Mouse (Mus musculus) adrenal gland, postnatal 36 days (tissue): ENCODE measurements around the gene Cpa2. TPM values are rescaled to one million over a fixed set of nuclear protein-coding genes. Genes with fewer than 3 reads are reported as not detected.

ENCODE experiments used
- DNase-seq, 2 experiments: peaks; one replicate each; pipeline ENCODE4 v3.0.0; 2021; ENCODE audit warnings: mixed read lengths in 1 of 2
- long read RNA-seq, 2 experiments: library from polyadenylated mRNA; stranded (forward); transcript quantifications; one replicate each; pipeline ENCODE4 v2.0.0; 2021; ENCODE audit warnings: borderline sequencing depth in 2 of 2
- total RNA-seq, 2 experiments: library from RNA; stranded (reverse); gene quantifications; 2 replicates each; pipeline ENCODE4 v1.2.3; 2021

The Cpa2 gene
- under 1 TPM; 0.56 to 0.66 TPM for total RNA-seq
- long read RNA-seq, experiment 1, partial matches to known transcripts = 1 of 3 reads
- long read RNA-seq, experiment 1, other reads (novel, unspliced or antisense) = 2 of 3 reads
- long read RNA-seq, experiment 2, transcript Cpa2-201 (11 exons, 1,388 nt) = major isoform, 57 of 65 reads
- long read RNA-seq, experiment 2, partial matches to known transcripts = 5 of 65 reads
- long read RNA-seq, experiment 2, other reads (novel, unspliced or antisense) = 3 of 65 reads

DNA sequence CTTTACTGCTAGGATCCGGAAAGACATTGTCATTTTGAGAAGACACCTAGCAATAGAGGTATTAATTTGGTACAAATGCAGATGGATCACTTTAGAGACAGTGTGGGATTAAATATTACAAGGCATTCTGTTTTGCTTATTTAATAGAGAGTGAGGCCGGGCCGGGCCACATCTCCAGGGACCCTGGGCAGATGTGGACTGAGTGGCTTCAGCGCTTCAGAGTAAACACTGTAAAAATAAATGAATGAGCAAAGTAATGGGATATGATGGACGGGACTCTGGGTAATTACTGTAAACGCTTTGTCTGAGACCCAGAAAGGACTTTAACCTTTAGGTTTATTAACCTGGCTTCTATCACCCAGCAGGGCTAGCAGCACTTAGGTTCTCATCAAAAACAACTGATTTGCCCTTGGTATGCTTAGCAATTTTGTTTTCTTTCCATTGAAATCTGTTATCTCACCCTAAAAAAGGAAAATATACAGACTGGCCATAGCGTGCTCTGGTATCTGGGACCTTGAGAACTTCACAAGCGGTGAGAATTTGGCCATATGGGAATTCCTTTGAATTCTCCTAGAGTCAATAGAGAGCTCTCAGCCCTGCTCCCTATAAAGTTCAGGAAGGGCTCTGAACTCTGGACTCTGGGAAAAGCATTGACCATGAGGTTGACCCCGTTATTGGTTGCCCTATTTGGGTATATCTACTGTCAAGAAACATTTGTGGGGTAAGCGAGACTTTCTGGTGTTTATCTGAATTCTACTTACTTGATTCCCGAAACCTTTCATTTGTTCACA lies at the start of gene Cpa2:
Gene Cpa2 (plus strand): TSS at position 574 of the 791 bp plus-strand sequence.
- no peak for DNase-seq

GRCm38 (mm10) chr6:30499049-30499448 lies 42.3 kb upstream of the Cpa2 start:
- DNase-seq = no peak

DNA sequence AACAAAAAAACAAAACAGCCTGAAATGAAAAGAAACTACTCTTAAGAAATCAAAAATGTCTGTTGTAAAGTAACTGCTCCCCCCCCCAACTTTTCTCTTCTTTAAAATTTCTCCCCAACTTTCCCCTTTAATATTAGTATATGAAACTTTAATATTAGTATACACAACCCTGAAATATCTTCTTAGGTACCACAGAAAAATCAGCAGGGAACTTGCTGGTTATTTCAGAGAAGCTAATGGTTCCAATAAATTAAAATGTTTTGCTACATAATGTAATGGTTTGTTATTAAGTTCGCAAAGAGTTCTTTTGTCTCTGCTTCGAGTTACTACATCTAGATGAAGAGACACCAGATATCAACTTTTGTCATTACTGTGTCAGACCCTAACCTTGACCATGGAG lies 32.6 kb upstream of the Cpa2 start:
- no peak for DNase-seq

DNA sequence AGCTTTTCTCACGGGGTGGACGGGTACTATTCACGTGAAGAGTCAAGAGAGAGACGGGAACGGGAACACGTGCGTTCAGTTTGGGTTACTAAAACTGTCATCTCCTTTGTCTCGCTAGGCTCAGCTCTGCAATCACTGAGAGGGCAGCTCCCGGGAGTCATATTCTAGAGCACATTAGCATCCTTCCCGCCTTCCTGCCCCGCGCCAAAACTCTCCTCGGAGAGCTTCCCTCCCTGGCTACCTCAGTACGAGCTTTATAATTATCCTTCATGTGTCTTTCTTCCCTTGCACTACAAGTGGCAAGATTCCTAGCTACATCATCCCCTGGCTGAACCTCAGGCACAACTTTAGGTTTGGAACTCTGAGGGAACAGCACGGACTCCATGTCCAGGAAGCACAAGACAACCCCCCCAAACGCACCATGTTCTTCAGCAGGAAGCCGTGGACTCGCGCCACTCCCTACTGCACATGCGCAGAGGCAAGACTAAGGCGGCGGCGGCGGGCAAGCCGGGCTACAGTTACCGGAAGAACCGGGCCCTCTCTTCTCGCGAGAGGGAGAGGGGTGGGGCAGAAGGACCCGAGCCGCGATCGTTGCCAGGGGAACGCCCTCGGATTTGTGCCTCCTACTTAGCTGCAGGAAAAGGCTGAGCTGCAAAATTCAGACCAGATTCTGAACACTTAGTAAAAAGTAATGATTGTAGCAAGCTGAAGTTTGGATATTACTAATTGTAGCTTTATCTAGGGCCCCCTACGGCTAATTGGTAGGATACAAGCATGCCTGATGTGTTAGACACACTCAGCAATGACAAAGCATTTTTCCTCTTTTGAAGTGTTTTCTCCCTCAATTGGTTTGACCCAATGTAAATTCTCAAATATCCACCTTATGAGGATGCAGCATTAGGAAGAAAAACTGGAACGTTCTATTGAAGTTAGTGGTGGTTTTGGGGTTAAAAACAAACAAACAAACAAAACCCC lies 31.8 kb upstream of the Cpa2 start, which contains the start of the genes Tmem209 and Ssmem1:
Gene Tmem209 (minus strand): TSS at position 519 of the 975 bp plus-strand sequence.
Gene Ssmem1 (plus strand): TSS at position 585 of the 975 bp plus-strand sequence.
- peak; percentile 100 for DNase-seq

- no peak for DNase-seq
These were observed 31.1 kb upstream of the Cpa2 start for GRCm38 (mm10) chr6:30510291-30510690.

GRCm38 (mm10) chr6:30514242-30514641 lies 27.1 kb upstream of the Cpa2 start:
- DNase-seq = no peak

DNA sequence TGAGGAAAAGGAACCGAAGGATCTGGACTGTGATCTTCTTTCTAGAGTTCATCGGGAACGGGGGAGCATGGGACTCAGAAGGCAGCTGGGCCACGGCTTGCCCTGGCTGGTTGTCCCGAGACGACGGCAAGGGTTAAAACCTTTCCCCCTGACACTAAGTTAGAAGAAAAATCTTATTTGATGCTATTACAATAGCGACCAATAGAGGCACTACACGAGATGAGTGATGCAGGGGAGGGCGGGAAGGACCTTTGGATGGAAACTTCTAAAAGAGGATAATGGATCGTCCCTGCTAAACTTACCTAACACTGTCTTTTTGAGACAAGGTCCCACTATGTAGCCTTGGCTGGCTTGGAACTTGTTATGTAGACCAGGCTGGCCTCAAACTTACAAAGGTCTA lies 21.0 kb upstream of the Cpa2 start:
- no peak for DNase-seq

DNA sequence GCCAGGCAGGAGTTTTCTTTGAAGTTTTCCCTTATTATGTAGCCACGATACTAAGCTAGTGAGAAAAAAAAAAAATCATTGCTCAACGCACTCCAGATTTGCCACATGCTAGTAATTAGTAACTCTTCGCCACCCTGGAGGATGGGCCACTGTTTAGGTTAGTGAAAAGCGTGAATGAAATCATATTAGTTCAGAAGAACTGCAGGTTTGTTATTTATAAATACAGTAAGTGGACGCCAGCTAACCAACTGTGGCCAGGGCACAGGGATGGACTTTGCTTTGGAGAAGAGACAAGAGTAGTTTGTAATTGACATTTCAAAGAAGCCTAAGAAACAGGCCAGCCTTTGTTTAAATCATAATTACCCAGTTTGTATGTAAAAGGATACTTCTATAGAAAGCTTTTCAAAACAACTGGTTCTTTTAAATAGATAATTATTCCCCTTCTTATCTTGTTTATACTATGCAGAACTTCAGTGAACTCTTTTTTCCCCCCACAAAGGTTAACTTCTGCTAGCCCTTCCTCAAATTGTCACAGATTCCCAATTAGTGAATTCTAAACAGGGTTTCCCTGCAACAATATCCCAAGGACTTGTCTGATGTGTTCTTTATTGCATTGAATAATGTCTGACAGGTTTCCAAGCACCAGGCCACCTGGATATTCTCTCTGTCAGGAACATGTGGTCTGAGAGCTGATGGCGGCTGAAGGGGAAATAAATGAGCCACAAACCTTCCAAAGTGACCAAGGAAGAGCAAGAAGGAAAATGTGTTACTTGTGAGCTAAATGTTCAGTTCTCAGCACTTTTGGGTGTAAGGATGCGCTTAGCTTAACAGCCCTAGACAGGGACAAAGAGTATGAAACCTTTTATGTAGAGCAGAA lies 15.7 kb upstream of the Cpa2 start:
- no peak for DNase-seq

- no peak for DNase-seq
These were observed 14.5 kb upstream of the Cpa2 start for GRCm38 (mm10) chr6:30526586-30527515.

DNA sequence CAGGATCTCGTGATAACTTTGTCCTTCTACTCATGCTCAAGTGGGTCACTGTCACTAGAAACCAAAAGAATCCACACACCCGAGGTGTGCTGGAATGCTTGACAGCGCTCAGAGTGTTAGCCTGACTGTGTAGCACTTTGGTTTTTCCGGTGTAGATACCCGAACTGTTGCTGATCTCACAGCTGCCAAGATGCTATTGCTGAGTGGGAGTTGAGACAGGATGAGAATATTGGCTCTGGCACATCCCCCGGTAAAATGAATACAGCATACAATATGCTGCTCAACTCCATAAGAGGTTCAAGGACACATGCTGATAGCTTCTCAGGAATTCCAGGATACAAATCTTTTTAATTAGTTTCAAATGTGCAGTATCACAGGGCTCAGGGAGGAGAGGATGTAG lies 12.6 kb upstream of the Cpa2 start:
- no peak for DNase-seq

DNA sequence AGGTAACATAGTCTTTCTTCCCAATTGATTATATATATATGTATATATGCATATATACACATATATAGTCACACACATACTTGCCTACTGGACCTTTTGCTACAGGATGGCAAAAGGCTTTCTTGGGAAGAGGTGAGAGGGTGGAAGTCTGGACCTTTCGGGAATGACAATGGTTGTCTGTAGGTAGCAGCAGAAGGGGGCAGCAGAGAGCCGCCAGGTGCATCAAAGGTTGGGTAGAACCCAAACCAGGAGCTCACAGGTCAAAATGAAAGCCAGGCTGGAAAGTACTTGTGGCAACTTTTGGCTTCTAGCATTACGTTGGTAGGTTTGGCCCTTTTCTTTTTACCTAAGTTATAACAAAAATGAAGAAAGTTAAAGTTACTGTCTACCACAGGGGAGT lies 6.0 kb upstream of the Cpa2 start:
- peak; percentile 73 to 84 for DNase-seq

GRCm38 (mm10) chr6:30538240-30538639 lies 3.1 kb upstream of the Cpa2 start:
- no peak for DNase-seq

DNA sequence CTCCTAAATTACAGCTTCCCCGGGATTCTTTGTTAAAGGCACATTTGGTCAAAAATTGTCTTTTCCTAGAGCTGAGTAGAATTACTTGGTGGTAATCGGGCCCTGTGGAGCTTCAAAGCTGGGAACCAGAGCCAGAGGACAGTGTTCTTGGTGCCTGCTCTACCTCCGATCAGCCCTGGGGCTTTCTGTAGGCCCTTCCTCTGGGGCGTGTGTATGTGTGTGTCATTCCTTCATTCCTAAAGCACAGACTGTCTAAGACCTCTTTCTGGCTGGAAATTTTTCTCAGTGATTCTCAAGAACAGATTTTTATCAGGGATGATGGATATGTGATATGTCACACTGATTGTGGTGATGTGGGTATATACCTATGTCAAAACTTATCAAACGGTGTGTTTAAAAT lies 2.6 kb upstream of the Cpa2 start:
- no peak for DNase-seq

- no peak for DNase-seq
These were observed 895 bp downstream of the Cpa2 start for GRCm38 (mm10) chr6:30542277-30542676.

- no peak for DNase-seq
These were observed 1.7 kb downstream of the Cpa2 start for GRCm38 (mm10) chr6:30543077-30543476.

- no peak for DNase-seq
These were observed 2.5 kb downstream of the Cpa2 start for GRCm38 (mm10) chr6:30543851-30544250.

DNA sequence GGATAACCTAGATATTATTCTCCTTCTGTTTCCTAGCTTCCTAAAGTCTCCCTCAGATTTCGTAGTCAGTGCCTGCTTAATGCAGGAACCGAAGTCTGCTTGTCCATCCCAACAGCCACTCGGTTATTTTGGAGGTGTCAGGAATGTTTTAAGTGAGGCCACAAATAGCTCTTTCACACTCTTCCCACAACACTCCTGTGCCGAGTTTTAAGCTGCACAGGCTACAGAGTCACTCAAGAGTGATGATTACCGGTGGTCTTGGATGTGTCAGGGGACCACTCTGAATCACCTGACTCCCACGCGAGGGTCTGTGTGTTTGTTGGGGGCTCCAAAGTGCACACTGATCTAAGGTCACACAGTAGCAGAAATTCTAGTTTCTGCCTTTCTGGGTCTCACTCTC lies 4.3 kb downstream of the Cpa2 start:
- DNase-seq = no peak

DNA sequence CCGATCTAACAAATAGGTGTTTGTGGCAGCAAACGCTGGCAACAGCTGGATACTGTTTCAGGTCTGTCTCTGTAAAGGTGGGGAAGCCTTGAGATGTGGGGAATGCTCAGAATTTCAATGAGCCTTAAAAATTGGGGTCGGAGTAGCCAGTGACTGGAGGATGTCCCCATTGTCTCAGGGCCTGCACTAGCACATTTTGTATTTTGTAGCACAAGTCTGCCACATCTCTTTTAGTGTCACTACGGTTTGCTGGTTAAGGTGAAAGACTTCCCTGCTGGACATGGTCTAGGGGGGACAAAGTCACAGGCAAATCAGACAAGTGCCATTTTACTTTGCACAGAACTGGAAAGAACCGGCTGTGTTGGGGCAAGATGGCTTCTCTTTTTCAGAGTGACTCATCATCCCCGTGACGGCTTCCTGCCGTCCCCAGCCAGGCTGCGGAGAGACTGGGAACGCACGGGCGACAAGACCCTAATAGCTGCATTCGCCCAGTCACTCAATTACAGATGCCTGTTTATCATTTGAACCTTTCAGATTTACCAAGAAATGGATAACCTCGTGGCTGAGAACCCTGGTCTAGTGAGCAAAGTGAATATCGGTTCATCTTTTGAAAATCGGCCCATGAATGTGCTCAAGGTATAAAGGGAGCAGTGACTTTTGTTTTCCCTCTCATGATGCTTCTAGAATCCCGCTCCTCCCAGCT lies 5.3 kb downstream of the Cpa2 start:
- DNase-seq = peak; percentile 37 to 50

DNA sequence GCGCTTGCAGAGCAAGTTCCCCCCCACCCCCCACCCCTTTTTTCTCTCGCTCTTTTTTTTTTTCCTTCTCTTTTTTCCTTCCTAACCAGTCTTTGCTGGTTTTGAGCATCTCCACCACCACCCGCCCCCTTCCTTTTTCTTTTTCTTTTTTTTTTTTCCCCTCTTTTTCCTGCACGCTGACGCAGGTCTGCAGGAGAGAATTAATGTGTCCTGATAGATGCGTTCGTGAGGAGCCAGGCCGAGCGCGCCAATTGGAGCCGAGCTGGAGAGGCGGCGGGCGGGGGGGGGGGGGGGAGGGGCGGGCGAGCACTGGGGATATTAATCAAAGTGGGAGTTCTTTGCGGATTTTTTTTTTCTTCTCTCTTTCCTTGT lies 5.9 kb downstream of the Cpa2 start:
- peak; percentile 36 to 58 for DNase-seq
